Mouse (Mus musculus): Measurements from ENCODE around the gene Olfr1129. TPM values are rescaled to one million over a fixed set of nuclear protein-coding genes. Genes with fewer than 3 reads are reported as not detected.

The Olfr1129 gene
- polyA plus RNA-seq, 1 experiment from 2014 or later, result not detected

Other genes with a start within 250 kb of the Olfr1129 start
- gene Olfr1120, start 219.1 kb upstream of the Olfr1129 start, polyA plus RNA-seq (2014; fragmentation: Nextera tagmentation; extraction: Ambion mirVana), result not detected in 2 replicates
- gene Olfr1121, start 204.0 kb upstream of the Olfr1129 start, polyA plus RNA-seq (2014; fragmentation: Nextera tagmentation; extraction: Ambion mirVana), result not detected in 2 replicates
- not detected in 2 replicates for gene Olfr1122, start 188.1 kb upstream of the Olfr1129 start, polyA plus RNA-seq (2014; fragmentation: Nextera tagmentation; extraction: Ambion mirVana)
- gene Olfr1123, start 157.3 kb upstream of the Olfr1129 start, polyA plus RNA-seq (2014; fragmentation: Nextera tagmentation; extraction: Ambion mirVana), result not detected in 2 replicates
- 0.06 and 0.09 TPM in 2 replicates for gene Olfr1124, start 143.6 kb upstream of the Olfr1129 start, polyA plus RNA-seq (2014; fragmentation: Nextera tagmentation; extraction: Ambion mirVana)
- not detected in 2 replicates for gene Olfr1126, start 119.9 kb upstream of the Olfr1129 start, polyA plus RNA-seq (2014; fragmentation: Nextera tagmentation; extraction: Ambion mirVana)
- gene Pramel7, start 76.8 kb upstream of the Olfr1129 start, polyA plus RNA-seq (2014; fragmentation: Nextera tagmentation; extraction: Ambion mirVana), result not detected in 2 replicates
- not detected in 2 replicates for gene Pramel6, start 67.3 kb upstream of the Olfr1129 start, polyA plus RNA-seq (2014; fragmentation: Nextera tagmentation; extraction: Ambion mirVana)
- gene Olfr153, start 42.1 kb upstream of the Olfr1129 start, polyA plus RNA-seq (2014; fragmentation: Nextera tagmentation; extraction: Ambion mirVana), result not detected in 2 replicates
- gene Olfr1128, start 28.4 kb upstream of the Olfr1129 start, polyA plus RNA-seq (2014; fragmentation: Nextera tagmentation; extraction: Ambion mirVana), result not detected in 2 replicates
- not detected in 2 replicates for gene Olfr1130, start 32.3 kb downstream of the Olfr1129 start, polyA plus RNA-seq (2014; fragmentation: Nextera tagmentation; extraction: Ambion mirVana)
- gene Olfr1131, start 53.2 kb downstream of the Olfr1129 start, polyA plus RNA-seq (2014; fragmentation: Nextera tagmentation; extraction: Ambion mirVana), result not detected in 2 replicates
- not detected in 2 replicates for gene Olfr1132, start 63.6 kb downstream of the Olfr1129 start, polyA plus RNA-seq (2014; fragmentation: Nextera tagmentation; extraction: Ambion mirVana)
- gene Olfr1133, start 73.5 kb downstream of the Olfr1129 start, polyA plus RNA-seq (2014; fragmentation: Nextera tagmentation; extraction: Ambion mirVana), result not detected in 2 replicates
- gene Olfr1134, start 84.6 kb downstream of the Olfr1129 start, polyA plus RNA-seq (2014; fragmentation: Nextera tagmentation; extraction: Ambion mirVana), result not detected in 2 replicates
- gene Olfr1135, start 99.8 kb downstream of the Olfr1129 start, polyA plus RNA-seq (2014; fragmentation: Nextera tagmentation; extraction: Ambion mirVana), result not detected in 2 replicates
- gene Olfr1136, start 120.0 kb downstream of the Olfr1129 start, polyA plus RNA-seq (2014; fragmentation: Nextera tagmentation; extraction: Ambion mirVana), result not detected in 2 replicates
- gene Olfr1137, start 139.3 kb downstream of the Olfr1129 start, polyA plus RNA-seq (2014; fragmentation: Nextera tagmentation; extraction: Ambion mirVana), result not detected in 2 replicates
- not detected in 2 replicates for gene Olfr1138, start 166.1 kb downstream of the Olfr1129 start, polyA plus RNA-seq (2014; fragmentation: Nextera tagmentation; extraction: Ambion mirVana)
- not detected in 2 replicates for gene Olfr1140, start 169.8 kb downstream of the Olfr1129 start, polyA plus RNA-seq (2014; fragmentation: Nextera tagmentation; extraction: Ambion mirVana)
- not detected in 2 replicates for gene Olfr1141, start 180.1 kb downstream of the Olfr1129 start, polyA plus RNA-seq (2014; fragmentation: Nextera tagmentation; extraction: Ambion mirVana)
- not detected in 2 replicates for gene Olfr152, start 205.6 kb downstream of the Olfr1129 start, polyA plus RNA-seq (2014; fragmentation: Nextera tagmentation; extraction: Ambion mirVana)
- gene Olfr1143, start 226.7 kb downstream of the Olfr1129 start, polyA plus RNA-seq (2014; fragmentation: Nextera tagmentation; extraction: Ambion mirVana), result not detected in 2 replicates
- not detected in 2 replicates for gene Olfr1145, start 235.9 kb downstream of the Olfr1129 start, polyA plus RNA-seq (2014; fragmentation: Nextera tagmentation; extraction: Ambion mirVana)

All from hindbrain, embryonic 11.5 days (tissue).